Mouse (Mus musculus) mature B cell (primary cell): ENCODE measurements around the gene Dlg4.

ENCODE experiments used
- in situ Hi-C: fragments of 300-500 bp; cut with MboI; formaldehyde crosslinking; loops from 2 replicates; pipeline ENCODE4 v1.14.3; 2019

Gene Dlg4

DNA sequence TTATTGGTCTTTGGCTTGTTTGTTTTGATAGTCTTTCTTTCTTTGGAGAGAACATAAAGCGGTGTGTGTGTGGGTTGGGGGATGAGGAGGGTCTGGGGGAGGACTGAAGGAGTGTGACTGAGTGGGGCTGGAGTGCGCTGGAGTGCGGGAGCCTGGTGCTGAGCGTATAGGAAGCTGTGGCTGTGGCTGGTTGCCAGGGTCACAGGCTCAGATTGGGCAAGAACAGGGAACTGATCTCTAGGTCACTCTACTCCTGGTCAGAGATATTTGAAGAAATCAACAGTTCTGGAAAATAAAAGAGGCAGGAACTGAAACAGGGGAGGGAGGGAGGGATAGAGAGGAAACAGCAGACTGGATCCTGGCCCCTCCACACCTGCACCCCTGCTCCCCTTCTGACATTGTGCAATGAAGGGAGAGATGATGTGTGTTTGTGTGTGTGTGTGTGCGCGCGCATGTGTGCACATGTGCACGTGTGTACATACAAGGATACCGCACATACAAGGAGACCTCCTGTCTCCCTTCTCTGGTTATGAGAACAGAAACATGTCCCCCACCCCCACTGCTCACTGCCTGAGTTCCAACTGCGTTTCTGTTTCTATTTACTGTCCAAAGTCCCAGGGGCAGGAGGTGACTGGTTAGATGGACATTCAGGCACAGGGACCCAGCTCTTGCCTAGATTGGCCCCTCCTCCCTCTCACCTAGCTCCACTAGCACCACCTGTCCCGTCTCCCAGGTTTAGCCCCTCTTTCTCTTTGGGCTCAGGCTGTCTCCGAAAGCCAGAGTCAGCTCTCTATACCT lies 75.4 kb downstream of the Dlg4 start, which contains the start of gene Asgr2:
TSS of gene Asgr2 (plus strand) at position 659 of the 798 bp plus-strand sequence.
- in situ Hi-C loops: no loop called here
